10 mouse cellular contexts compared by ENCODE assay signal in the genomic region with DNA sequence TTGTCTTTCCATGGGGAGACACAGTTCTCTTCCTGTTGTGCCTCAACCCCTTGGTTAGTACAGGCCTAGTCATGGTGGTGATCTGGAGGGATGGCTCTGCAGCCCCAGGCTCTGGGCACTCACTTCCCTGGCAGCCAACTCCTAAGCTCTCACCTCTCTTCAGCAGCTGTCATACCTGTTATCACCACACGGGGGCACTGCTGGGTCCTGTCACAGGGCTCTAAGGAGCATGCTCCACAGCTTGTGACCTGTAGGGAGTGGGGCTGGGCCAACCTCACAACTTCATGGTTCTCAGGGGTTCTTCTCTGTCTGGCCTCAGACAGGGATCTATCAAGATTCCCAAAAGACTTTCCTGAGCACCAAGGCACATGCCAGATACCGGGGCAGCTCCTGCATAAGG. TPM values are rescaled to one million over a fixed set of nuclear protein-coding genes. Genes with fewer than 3 reads are reported as not detected.
DNase-seq lines count a peak whose midpoint lies in the region; ATAC-seq and TF ChIP-seq lines count a peak whose summit lies in the region.
"Had no signal": no experiment of that assay in that cellular context is flagged by ENCODE, and none has a peak within 500 bp of the region (broad histone marks: within the 10 kb centered on the region; RNA-seq: fewer than 3 reads in every experiment).

No protein-coding gene starts in this region.

- no peak overlapping the region for H3K27ac ChIP-seq in hindbrain, embryonic 10.5 days
- H3K27ac ChIP-seq in hindbrain, embryonic 16.5 days (ENCODE audit: low read depth, low read length): no peak overlapping the region
- no peak overlapping the region for H3K27ac ChIP-seq in thymus, adult 2 months (ENCODE audit: control insufficient read depth, insufficient read depth, low read length)
- H3K27ac ChIP-seq: embryonic facial prominence, embryonic 13.5 days; stomach, embryonic 15.5 days had no signal

- ATAC-seq in hindbrain, embryonic 16.5 days: no peak
- peak; percentile 34; the same call in 1 of the 2 replicates for ATAC-seq in neutrophil, adult 5-6 weeks (ENCODE audit: extremely low read depth, insufficient number of reproducible peaks, low FRiP score, poor library complexity, severe bottlenecking)

- no peak overlapping the region for H3K4me3 ChIP-seq in hindbrain, embryonic 10.5 days
- no peak overlapping the region for H3K4me3 ChIP-seq in hindbrain, embryonic 16.5 days (ENCODE audit: low read length)
- H3K4me3 ChIP-seq in thymus, adult 2 months (ENCODE audit: control insufficient read depth, insufficient read depth, low read length): no peak overlapping the region
- H3K4me3 ChIP-seq: embryonic facial prominence, embryonic 13.5 days; stomach, embryonic 15.5 days had no signal

- peaks cover 27% of the 10 kb centered on the region for H3K4me1 ChIP-seq in hindbrain, embryonic 10.5 days (replicated peaks)
- peaks cover 12% of the 10 kb centered on the region for H3K4me1 ChIP-seq in hindbrain, embryonic 16.5 days (ENCODE audit: control insufficient read depth, insufficient read depth, low read depth, low read length)
- H3K4me1 ChIP-seq in thymus, adult 2 months (replicated peaks; ENCODE audit: control insufficient read depth, insufficient read depth, low read length): peaks cover 8% of the 10 kb centered on the region

- H3K9me3 ChIP-seq in hindbrain, embryonic 10.5 days: no peaks in the 10 kb centered on the region
- H3K9me3 ChIP-seq in hindbrain, embryonic 16.5 days (ENCODE audit: control insufficient read depth, low read length): no peaks in the 10 kb centered on the region
- H3K9me3 ChIP-seq: embryonic facial prominence, embryonic 13.5 days; stomach, embryonic 15.5 days had no signal

- H3K4me2 ChIP-seq in hindbrain, embryonic 16.5 days (ENCODE audit: low read length): no peak overlapping the region
- H3K4me2 ChIP-seq: embryonic facial prominence, embryonic 13.5 days; stomach, embryonic 15.5 days had no signal

- DNase-seq in hindbrain, embryonic 10.5 days (ENCODE audit: low spot score): peak; percentile 92
- peak; percentile 73 for DNase-seq in adrenal gland, adult 8-10 months
- DNase-seq in embryo, embryonic 9.5 days (ENCODE audit: extremely low spot score): peak; percentile 88
- DNase-seq in heart, postnatal 4 days: peak; percentile 91
- DNase-seq in left cerebral cortex, postnatal 14 days (ENCODE audit: low spot score in 2 of 2): peak; percentile 88 to 92
- peak; percentile 83 for DNase-seq in thymus, adult 2 months

- H3K36me3 ChIP-seq in hindbrain, embryonic 10.5 days: peaks cover 27% of the 10 kb centered on the region
- H3K36me3 ChIP-seq in hindbrain, embryonic 16.5 days (ENCODE audit: control insufficient read depth, insufficient read depth, low read length): peaks cover 3% of the 10 kb centered on the region
- no peaks in the 10 kb centered on the region for H3K36me3 ChIP-seq in thymus, adult 2 months (ENCODE audit: control insufficient read depth, insufficient read depth, low read length)
- H3K36me3 ChIP-seq: stomach, embryonic 15.5 days had no signal

- TF ChIP-seq POLR2A in thymus, adult 2 months (IDR thresholded peaks at IDR 0.05; ENCODE audit: control insufficient read depth, extremely low read depth, insufficient read depth, low read length, poor library complexity): no peak

- TF ChIP-seq CTCF in thymus, adult 2 months (IDR thresholded peaks at IDR 0.05; ENCODE audit: borderline replicate concordance, control insufficient read depth, extremely low read depth, insufficient read depth, low read length, poor library complexity): peak; percentile 88; the same call in 1 of the 2 replicates

- no peak overlapping the region for H3K9ac ChIP-seq in hindbrain, embryonic 16.5 days (ENCODE audit: low read depth, low read length)
- H3K9ac ChIP-seq: embryonic facial prominence, embryonic 13.5 days; stomach, embryonic 15.5 days had no signal

- H3K27me3 ChIP-seq in hindbrain, embryonic 10.5 days (ENCODE audit: insufficient read depth, poor library complexity, severe bottlenecking): peaks cover 5% of the 10 kb centered on the region; the same call in 1 of the 2 replicates
- H3K27me3 ChIP-seq in hindbrain, embryonic 16.5 days (replicated peaks; ENCODE audit: control insufficient read depth, insufficient read depth, low read length): no peaks in the 10 kb centered on the region
- H3K27me3 ChIP-seq in thymus, adult 2 months (ENCODE audit: control insufficient read depth, insufficient read depth, low read length): no peaks in the 10 kb centered on the region
- H3K27me3 ChIP-seq: embryonic facial prominence, embryonic 13.5 days; stomach, embryonic 15.5 days had no signal

- intact Hi-C loops in left cerebral cortex, postnatal 14 days (cut with DNase I): loop anchor here (2.0 to 5.0 kb wide), 2 partner anchors 40 to 69 kb away; a partner anchor contains a TSS

- WGBS in hindbrain, embryonic 10.5 days: 20% methylated on average over 2 of the region's 2 CpGs
- WGBS in hindbrain, embryonic 16.5 days: 15% methylated on average over 2 of the region's 2 CpGs
- WGBS in thymus, adult 2 months: 38% methylated on average over 2 of the region's 2 CpGs

RNA-seq across cellular contexts. Expression of a gene that starts 3.8 kb away (rescaled TPM):
- not detected in 2 replicates for polyA plus RNA-seq in hindbrain, embryonic 10.5 days (2016; fragmentation: Nextera tagmentation; extraction: Ambion mirVana)
- not detected in 2 replicates for polyA plus RNA-seq in hindbrain, embryonic 16.5 days (2015; fragmentation: Nextera tagmentation; extraction: Ambion mirVana)
- total RNA-seq in adrenal gland, adult 8-10 months (2022): under 1 TPM; 0.09 to 0.52 (median 0.30) TPM
- total RNA-seq in heart, postnatal 4 days (2021): not detected
- total RNA-seq in left cerebral cortex, postnatal 14 days (2021): not detected
- total RNA-seq in neutrophil, adult 5-6 weeks (2017): not detected in 2 replicates
- 0.68 and 0.69 TPM in 2 replicates for polyA plus RNA-seq in thymus, adult 2 months (2012; rRNA removed)
- polyA plus RNA-seq: embryonic facial prominence, embryonic 13.5 days; stomach, embryonic 15.5 days had no signal

RNA-seq across cellular contexts. Expression of a gene that starts 4.6 kb away (rescaled TPM):
- 22.2 and 24.8 TPM in 2 replicates for polyA plus RNA-seq in hindbrain, embryonic 10.5 days (2016; fragmentation: Nextera tagmentation; extraction: Ambion mirVana)
- 32.9 and 33.0 TPM in 2 replicates for polyA plus RNA-seq in hindbrain, embryonic 16.5 days (2015; fragmentation: Nextera tagmentation; extraction: Ambion mirVana)
- total RNA-seq in adrenal gland, adult 8-10 months (2022): 10 to 100 TPM; 17.8 to 23.5 (median 20.4) TPM
- 1 to 10 TPM; 5.4 to 6.6 TPM for total RNA-seq in heart, postnatal 4 days (2021)
- total RNA-seq in left cerebral cortex, postnatal 14 days (2021): 10 to 100 TPM; 34.2 to 35.5 TPM
- 1.7 and 2.2 TPM in 2 replicates for total RNA-seq in neutrophil, adult 5-6 weeks (2017)
- 68.6 and 69.2 TPM in 2 replicates for polyA plus RNA-seq in thymus, adult 2 months (2012; rRNA removed)

RNA-seq across cellular contexts. Expression of a gene that starts 4.9 kb away (rescaled TPM):
- 47.2 and 60.4 TPM in 2 replicates for polyA plus RNA-seq in hindbrain, embryonic 10.5 days (2016; fragmentation: Nextera tagmentation; extraction: Ambion mirVana)
- 6.4 and 7.4 TPM in 2 replicates for polyA plus RNA-seq in hindbrain, embryonic 16.5 days (2015; fragmentation: Nextera tagmentation; extraction: Ambion mirVana)
- 1 to 10 TPM; 1.2 to 4.9 (median 2.6) TPM for total RNA-seq in adrenal gland, adult 8-10 months (2022)
- 10 to 100 TPM; 12.6 to 13.6 TPM for total RNA-seq in heart, postnatal 4 days (2021)
- 1 to 10 TPM; 1.9 to 4.3 TPM for total RNA-seq in left cerebral cortex, postnatal 14 days (2021)
- 1.5 and 2.3 TPM in 2 replicates for total RNA-seq in neutrophil, adult 5-6 weeks (2017)
- 36.7 and 49.5 TPM in 2 replicates for polyA plus RNA-seq in thymus, adult 2 months (2012; rRNA removed)

RNA-seq across cellular contexts. Expression of a gene that starts 15.1 kb away (rescaled TPM):
- 2.4 and 4.4 TPM in 2 replicates for polyA plus RNA-seq in hindbrain, embryonic 10.5 days (2016; fragmentation: Nextera tagmentation; extraction: Ambion mirVana)
- polyA plus RNA-seq in hindbrain, embryonic 16.5 days (2015; fragmentation: Nextera tagmentation; extraction: Ambion mirVana): 5.5 and 11.3 TPM in 2 replicates
- 1 to 10 TPM in 1 of 4 experiments, under 1 TPM in 1, not detected in 2; 0.74 to 2.9 TPM for total RNA-seq in adrenal gland, adult 8-10 months (2022)
- total RNA-seq in heart, postnatal 4 days (2021): 1 to 10 TPM in 1 of 2 experiments, not detected in 1; 2.3 TPM
- 100 to 1,000 TPM; 125 to 154 TPM for total RNA-seq in left cerebral cortex, postnatal 14 days (2021)
- total RNA-seq in neutrophil, adult 5-6 weeks (2017): not detected in 2 replicates
- polyA plus RNA-seq in thymus, adult 2 months (2012; rRNA removed): 0.54 and 1.2 TPM in 2 replicates

RNA-seq across cellular contexts. Expression of a gene that starts 22.1 kb away (rescaled TPM):
- 0.33 TPM in 1 of 2 replicates, not detected in the other for polyA plus RNA-seq in hindbrain, embryonic 10.5 days (2016; fragmentation: Nextera tagmentation; extraction: Ambion mirVana)
- polyA plus RNA-seq in hindbrain, embryonic 16.5 days (2015; fragmentation: Nextera tagmentation; extraction: Ambion mirVana): 0.52 and 0.76 TPM in 2 replicates
- total RNA-seq in adrenal gland, adult 8-10 months (2022): 1 to 10 TPM; 4.8 to 7.1 (median 6.0) TPM
- 10 to 100 TPM; 38.4 to 43.3 TPM for total RNA-seq in heart, postnatal 4 days (2021)
- total RNA-seq in left cerebral cortex, postnatal 14 days (2021): 1 to 10 TPM; 6.2 to 6.5 TPM
- total RNA-seq in neutrophil, adult 5-6 weeks (2017): 1.6 TPM in 1 of 2 replicates, not detected in the other
- 16.4 and 23.6 TPM in 2 replicates for polyA plus RNA-seq in thymus, adult 2 months (2012; rRNA removed)
